Mouse (Mus musculus) splenic B cell, adult 2 months (primary cell): ENCODE results near the gene Apbb1.

Source experiments
- DNase-seq: peaks from one replicate; pipeline ENCODE4 v3.0.0-alpha.2; 2011; ENCODE audit warnings: low read depth, low spot score
- H3K27me3 ChIP-seq: 2 replicates; pipeline ENCODE4 v1.6.1; 2012; ENCODE audit warnings: mild to moderate bottlenecking, low read length, moderate library complexity, mixed read lengths; ENCODE audit not compliant: control insufficient read depth, poor library complexity, insufficient read depth, severe bottlenecking
- H3K36me3 ChIP-seq: 2 replicates; pipeline ENCODE4 v1.6.1; 2012; ENCODE audit warnings: mild to moderate bottlenecking, low read length, moderate library complexity, mixed read lengths; ENCODE audit not compliant: control insufficient read depth, poor library complexity, insufficient read depth, severe bottlenecking

The Apbb1 gene

GRCm38 (mm10) chr7:105581094-105581703 is at the start of gene Apbb1:
Apbb1 (minus strand) TSS chr7:105581653.
- Histone ChIP-seq H3K36me3 (no peaks in the 10 kb centered on the region), H3K27me3 (no peaks in the 10 kb centered on the region)
- peak; percentile 60 for DNase-seq

GRCm38 (mm10) chr7:105628633-105629032 is 47.2 kb upstream of the Apbb1 start:
- no peak for DNase-seq
- Histone ChIP-seq H3K36me3 (no peaks in the 10 kb centered on the region), H3K27me3 (no peaks in the 10 kb centered on the region)

GRCm38 (mm10) chr7:105625397-105625796 is 43.9 kb upstream of the Apbb1 start:
- Histone ChIP-seq H3K27me3 (no peaks in the 10 kb centered on the region), H3K36me3 (no peaks in the 10 kb centered on the region)
- no peak for DNase-seq

- Histone ChIP-seq H3K27me3 (no peaks in the 10 kb centered on the region), H3K36me3 (no peaks in the 10 kb centered on the region)
- no peak for DNase-seq
Observed at GRCm38 (mm10) chr7:105621646-105622292, 40.3 kb upstream of the Apbb1 start.

GRCm38 (mm10) chr7:105621053-105621452 is 39.6 kb upstream of the Apbb1 start:
- no peaks in the 10 kb centered on the region for H3K27me3 ChIP-seq
- H3K36me3 ChIP-seq, result no peaks in the 10 kb centered on the region
- no peak for DNase-seq

GRCm38 (mm10) chr7:105619701-105620100 is 38.2 kb upstream of the Apbb1 start:
- H3K36me3 ChIP-seq, result no peaks in the 10 kb centered on the region
- DNase-seq, result no peak
- no peaks in the 10 kb centered on the region for H3K27me3 ChIP-seq

- Histone ChIP-seq H3K27me3 (no peaks in the 10 kb centered on the region), H3K36me3 (no peaks in the 10 kb centered on the region)
- no peak for DNase-seq
Observed at GRCm38 (mm10) chr7:105617810-105618209, 36.4 kb upstream of the Apbb1 start.

GRCm38 (mm10) chr7:105616561-105616960 is 35.1 kb upstream of the Apbb1 start:
- Histone ChIP-seq H3K27me3 (no peaks in the 10 kb centered on the region), H3K36me3 (no peaks in the 10 kb centered on the region)
- DNase-seq, result no peak

GRCm38 (mm10) chr7:105615720-105616119 is 34.3 kb upstream of the Apbb1 start:
- Histone ChIP-seq H3K27me3 (no peaks in the 10 kb centered on the region), H3K36me3 (no peaks in the 10 kb centered on the region)

GRCm38 (mm10) chr7:105614400-105614799 is 32.9 kb upstream of the Apbb1 start:
- H3K27me3 ChIP-seq, result no peaks in the 10 kb centered on the region

More at GRCm38 (mm10) chr7:105615720-105616119, 34.3 kb upstream of the Apbb1 start:
- no peak for DNase-seq

GRCm38 (mm10) chr7:105611767-105612166 is 30.3 kb upstream of the Apbb1 start:
- Histone ChIP-seq H3K27me3 (no peaks in the 10 kb centered on the region), H3K36me3 (no peaks in the 10 kb centered on the region)
- DNase-seq, result no peak

More at GRCm38 (mm10) chr7:105614400-105614799, 32.9 kb upstream of the Apbb1 start:
- no peak for DNase-seq
- H3K36me3 ChIP-seq, result no peaks in the 10 kb centered on the region

- no peak for DNase-seq
- Histone ChIP-seq H3K27me3 (no peaks in the 10 kb centered on the region), H3K36me3 (no peaks in the 10 kb centered on the region)
Observed at GRCm38 (mm10) chr7:105608467-105608866, 27.0 kb upstream of the Apbb1 start.

- peak; percentile 74 for DNase-seq
- Histone ChIP-seq H3K27me3 (no peaks in the 10 kb centered on the region), H3K36me3 (no peaks in the 10 kb centered on the region)
Observed at GRCm38 (mm10) chr7:105602860-105603623, 21.6 kb upstream of the Apbb1 start.

GRCm38 (mm10) chr7:105590097-105590496 is 8.6 kb upstream of the Apbb1 start:
- no peak for DNase-seq
- no peaks in the 10 kb centered on the region for H3K27me3 ChIP-seq
- H3K36me3 ChIP-seq, result no peaks in the 10 kb centered on the region

- H3K27me3 ChIP-seq, result no peaks in the 10 kb centered on the region
- H3K36me3 ChIP-seq, result no peaks in the 10 kb centered on the region
- no peak for DNase-seq
Observed at GRCm38 (mm10) chr7:105588325-105588912, 7.0 kb upstream of the Apbb1 start.
